Mouse (Mus musculus) A20 (cell line): ENCODE data around the gene Mup15.
"Not testable (repeated sequence)": the region's sequence is repeated elsewhere in the genome, so short reads cannot be mapped to it uniquely, and the experiment has no call there.

ENCODE experiments used
- DNase-seq: peaks from one replicate; pipeline ENCODE4 v3.0.0-alpha.2; 2011; ENCODE audit warnings: low read depth, low spot score

Mup15 gene

DNA sequence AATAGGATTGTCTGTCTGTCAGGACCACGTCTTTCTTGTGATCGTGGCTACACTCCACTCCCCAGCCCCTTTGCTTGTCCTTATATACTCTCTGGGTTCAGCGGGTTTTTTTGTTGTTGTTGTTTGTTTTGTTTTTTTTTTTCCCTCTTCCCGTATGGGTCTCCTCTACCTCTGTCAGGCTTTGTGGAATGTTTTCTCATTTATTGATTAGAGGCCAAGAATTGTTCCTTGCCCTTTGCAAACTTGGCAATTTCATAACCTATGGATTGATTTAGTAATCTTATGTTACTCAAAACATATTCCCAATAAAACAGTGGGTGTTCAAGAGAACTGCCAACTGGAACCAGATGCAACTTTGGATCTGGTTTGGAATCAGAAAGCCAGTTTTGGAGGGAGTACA, at the start of gene Mup15:
Mup15 (minus strand) TSS at position 101 of the 400 bp plus-strand sequence.
- DNase-seq = not testable (repeated sequence)
